Mouse (Mus musculus) stomach, postnatal 0 days (tissue): Measurements from ENCODE around the gene Med13l. TPM values are rescaled to one million over a fixed set of nuclear protein-coding genes. Genes with fewer than 3 reads are reported as not detected.

Source experiments
- ATAC-seq: fragments of 200-750 bp; cut with Nextera tagmentation; 2 replicates; pipeline ENCODE4 v1.8.0; 2017; ENCODE audit not compliant: low FRiP score, low TSS enrichment
- DNase-seq: peaks from one replicate; pipeline ENCODE4 v3.0.0-alpha.2; 2016; ENCODE audit warnings: low spot score
- H3K27ac ChIP-seq: fragments of 300-500 bp; sonication (generic); replicated peaks from 2 replicates; pipeline ENCODE4 v1.5.1; 2014; ENCODE audit warnings: mild to moderate bottlenecking, control low read depth
- H3K27me3 ChIP-seq: fragments of 300-500 bp; sonication (generic); 2 replicates; pipeline ENCODE4 v1.6.1; 2014; ENCODE audit warnings: low read length; ENCODE audit not compliant: control insufficient read depth, insufficient read depth
- H3K36me3 ChIP-seq: fragments of 300-500 bp; sonication (generic); 2 replicates; pipeline ENCODE4 v1.6.1; 2014; ENCODE audit warnings: low read length, mixed read lengths; ENCODE audit not compliant: control insufficient read depth, insufficient read depth
- H3K4me1 ChIP-seq: fragments of 300-500 bp; sonication (generic); replicated peaks from 2 replicates; pipeline ENCODE4 v1.6.1; 2014; ENCODE audit warnings: antibody characterized with exemption; ENCODE audit not compliant: control insufficient read depth, insufficient read depth
- H3K4me2 ChIP-seq: fragments of 300-500 bp; sonication (generic); replicated peaks from 2 replicates; pipeline ENCODE4 v1.6.1; 2014; ENCODE audit warnings: low read depth, mild to moderate bottlenecking, control low read depth, moderate library complexity
- H3K4me3 ChIP-seq: fragments of 300-500 bp; sonication (generic); 2 replicates; pipeline ENCODE4 v1.5.1; 2014; ENCODE audit warnings: low read depth, low read length, control low read depth
- H3K9ac ChIP-seq: fragments of 300-500 bp; sonication (generic); 2 replicates; pipeline ENCODE4 v1.6.1; 2014; ENCODE audit warnings: mild to moderate bottlenecking, low read length, control low read depth, mixed read lengths
- H3K9me3 ChIP-seq: fragments of 300-500 bp; sonication (generic); 2 replicates; pipeline ENCODE4 v1.6.1; 2016; ENCODE audit warnings: low read length; ENCODE audit not compliant: control insufficient read depth
- CTCF ChIP-seq: IDR thresholded peaks from 2 replicates; pipeline ENCODE4 v1.5.1; 2016; ENCODE audit warnings: antibody characterized with exemption, low read depth, mild to moderate bottlenecking, moderate library complexity
- EP300 ChIP-seq: optimal IDR thresholded peaks from 2 replicates; pipeline ENCODE3; 2016; ENCODE audit warnings: antibody characterized with exemption
- WGBS: fragments of 180-500 bp; shearing (Covaris S2); extraction: QIAGEN DNeasy Blood & Tissue Kit; methylation state at CpG from one replicate; pipeline ENCODE4 v1.1.7; 2014; 5-methylcytosine and 5-hydroxymethylcytosine counted together
- polyA plus RNA-seq: library from polyadenylated mRNA; unstranded; fragments of >200 nt; fragmentation: Nextera tagmentation; extraction: Ambion mirVana; gene quantifications from 2 replicates; pipeline ENCODE4 v1.2.1, GENCODE M21; 2015

Med13l gene
- polyA plus RNA-seq, 1 experiment from 2014 or later = 5.4 TPM

- no peak overlapping the region for H3K27ac ChIP-seq
- DNase-seq (no peak), ATAC-seq (no peak)
- no peak overlapping the region for H3K4me3 ChIP-seq
- H3K9me3 ChIP-seq = no peaks in the 10 kb centered on the region
- no peaks in the 10 kb centered on the region for H3K4me1 ChIP-seq
- H3K36me3 ChIP-seq = no peaks in the 10 kb centered on the region
- WGBS = 22% methylated on average over 12 of the region's 12 CpGs
- no peak for TF ChIP-seq CTCF
- no peak for TF ChIP-seq EP300
- H3K9ac ChIP-seq = no peak overlapping the region
- H3K27me3 ChIP-seq = no peaks in the 10 kb centered on the region
- H3K4me2 ChIP-seq = no peak overlapping the region
Observed at GRCm38 (mm10) chr5:118556387-118556937, 4.0 kb upstream of the Med13l start.

DNA sequence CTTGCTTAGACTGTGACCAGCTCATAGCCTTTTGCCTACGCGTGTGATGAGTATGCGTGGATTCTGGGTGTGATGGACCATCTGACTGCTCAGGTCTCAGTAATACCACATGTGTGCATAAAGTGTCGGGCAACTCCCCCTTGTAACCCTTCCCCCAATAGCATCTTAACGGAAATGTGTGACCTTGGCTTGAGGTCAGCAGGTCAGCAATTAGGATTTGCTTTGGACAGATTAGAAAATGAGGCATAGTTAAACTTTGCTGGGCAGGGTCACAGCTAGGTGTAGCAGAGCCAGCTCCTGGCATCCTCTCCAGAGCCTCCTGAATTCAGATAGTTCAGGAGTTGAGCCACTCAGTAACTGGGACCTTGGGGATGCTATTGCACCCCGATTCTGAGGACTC, 1.6 kb upstream of the Med13l start:
- Histone ChIP-seq H3K36me3 (no peaks in the 10 kb centered on the region), H3K27me3 (no peaks in the 10 kb centered on the region), H3K4me2 (no peak overlapping the region), H3K9ac (no peak overlapping the region), H3K4me3 (no peak overlapping the region), H3K4me1 (no peaks in the 10 kb centered on the region), H3K9me3 (no peaks in the 10 kb centered on the region), H3K27ac (no peak overlapping the region)
- DNase-seq (no peak), ATAC-seq (no peak)
- TF ChIP-seq EP300 (no peak), CTCF (no peak)
- 89% methylated on average over 6 of the region's 6 CpGs for WGBS

DNA sequence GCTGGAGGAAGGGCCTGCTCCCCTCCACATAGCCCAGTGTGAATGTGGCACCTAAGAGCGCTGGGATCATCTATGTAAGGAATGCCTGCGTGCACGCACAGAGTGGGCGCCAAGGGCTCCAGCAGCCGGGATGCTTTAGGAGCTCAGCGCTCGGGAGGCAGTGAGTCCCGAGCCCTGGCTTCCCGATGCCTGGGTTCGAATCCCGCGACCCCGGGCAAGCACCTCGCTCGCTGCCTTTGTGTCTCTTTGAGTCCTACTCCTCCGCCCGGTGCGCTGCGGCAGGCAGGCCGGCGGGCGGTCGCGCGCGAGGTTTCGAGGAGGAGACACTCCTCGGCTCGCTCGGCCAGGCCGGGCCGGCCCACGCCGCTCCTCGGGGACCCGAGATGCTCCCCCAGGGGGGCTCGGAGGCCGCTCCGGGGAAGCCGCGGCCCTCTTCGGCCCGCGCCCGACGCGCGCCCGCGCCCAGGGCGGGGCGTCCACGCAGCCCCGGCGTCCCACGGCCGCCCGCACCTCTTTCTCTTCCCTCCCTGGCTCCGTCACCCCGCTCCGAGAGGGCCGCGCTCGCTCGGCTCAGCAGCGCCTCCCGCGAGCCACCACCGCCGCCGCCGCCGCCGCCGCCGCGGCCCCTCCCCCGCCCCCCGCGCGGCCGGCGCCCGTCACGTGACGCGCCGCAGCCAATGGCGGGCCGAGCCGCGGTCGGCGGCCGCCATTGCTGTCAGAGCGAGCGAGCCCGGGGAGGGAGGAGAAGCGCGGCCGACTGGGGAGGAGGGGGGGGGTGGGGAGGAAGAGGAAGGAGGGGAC, 695 bp upstream of the Med13l start:
- DNase-seq (peak; percentile 88), ATAC-seq (peak; percentile 93)
- H3K9me3 ChIP-seq = no peaks in the 10 kb centered on the region
- peak overlapping the region; percentile 86 for H3K4me2 ChIP-seq
- no peaks in the 10 kb centered on the region for H3K36me3 ChIP-seq
- peak overlapping the region; percentile 96 for H3K27ac ChIP-seq
- under 1% methylated on average over 38 of the region's 101 CpGs for WGBS
- no peaks in the 10 kb centered on the region for H3K4me1 ChIP-seq
- H3K27me3 ChIP-seq = no peaks in the 10 kb centered on the region
- H3K9ac ChIP-seq = peak overlapping the region; percentile 94
- peak overlapping the region; percentile 74 for H3K4me3 ChIP-seq
- TF ChIP-seq CTCF = peak; percentile 48
- TF ChIP-seq EP300 = no peak

- TF ChIP-seq CTCF (no peak), EP300 (no peak)
- ATAC-seq = no peak
- 1% methylated on average over 56 of the region's 59 CpGs for WGBS
- Histone ChIP-seq H3K9ac (peak overlapping the region; percentile 94), H3K4me3 (peak overlapping the region; percentile 74), H3K9me3 (no peaks in the 10 kb centered on the region), H3K4me1 (no peaks in the 10 kb centered on the region), H3K27me3 (no peaks in the 10 kb centered on the region), H3K27ac (peak overlapping the region; percentile 96), H3K4me2 (peak overlapping the region; percentile 83), H3K36me3 (no peaks in the 10 kb centered on the region)
- DNase-seq = peak; percentile 44
Observed at GRCm38 (mm10) chr5:118561086-118561987, 858 bp downstream of the Med13l start.

GRCm38 (mm10) chr5:118562206-118562605, 1.7 kb downstream of the Med13l start:
- H3K4me2 ChIP-seq = peak overlapping the region; percentile 83
- TF ChIP-seq CTCF = no peak
- no peak for TF ChIP-seq EP300
- H3K9me3 ChIP-seq = no peaks in the 10 kb centered on the region
- no peaks in the 10 kb centered on the region for H3K27me3 ChIP-seq
- H3K4me1 ChIP-seq = 0 out of 2 replicates have a peak, but pooled peaks cover under 1% of the 10 kb centered on the region
- ATAC-seq = no peak
- DNase-seq = no peak
- H3K9ac ChIP-seq = no peak overlapping the region
- 64% methylated on average over 3 of the region's 3 CpGs for WGBS
- no peaks in the 10 kb centered on the region for H3K36me3 ChIP-seq
- peak overlapping the region; percentile 74; the same call in 1 of the 2 replicates for H3K4me3 ChIP-seq
- H3K27ac ChIP-seq = no peak overlapping the region
